Comparison of ENCODE assay signal across 20 mouse cellular contexts in the genomic region with DNA sequence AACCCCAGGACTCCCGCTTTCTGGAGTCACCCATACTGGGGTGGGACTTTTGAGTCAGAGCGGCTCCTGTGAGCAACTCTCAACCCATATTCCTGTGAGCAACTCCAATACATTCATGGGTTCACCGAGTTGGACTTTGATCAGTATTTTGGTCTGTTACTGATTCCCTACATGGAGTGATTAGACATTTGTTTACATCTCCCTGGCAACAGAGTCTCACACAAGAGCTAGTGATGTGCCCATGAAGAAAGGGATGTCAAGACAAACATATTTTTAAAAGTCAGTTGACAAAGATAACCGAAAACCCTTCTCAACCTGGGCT. TPM values are rescaled to one million over a fixed set of nuclear protein-coding genes. Genes with fewer than 3 reads are reported as not detected.
A peak's percentile ranks its signal among the peaks of the same experiment; 100 is the strongest.
DNase-seq lines count a peak whose midpoint lies in the region; ATAC-seq lines count a peak whose summit lies in the region.
"Had no signal": no experiment of that assay in that cellular context is flagged by ENCODE, and none has a peak within 500 bp of the region (broad histone marks: within the 10 kb centered on the region; RNA-seq: fewer than 3 reads in every experiment).

No protein-coding gene starts in this region.

- peak overlapping the region; percentile 58 for H3K27ac ChIP-seq in kidney, embryonic 15.5 days
- no peak overlapping the region for H3K27ac ChIP-seq in heart, embryonic 10.5 days
- H3K27ac ChIP-seq: embryonic facial prominence, embryonic 13.5 days; forebrain, embryonic 15.5 days; hindbrain, embryonic 10.5 days; hindbrain, postnatal 0 days; layer of hippocampus, adult 2 months; limb, embryonic 15.5 days; neural tube, embryonic 12.5 days had no signal

- WGBS in kidney, embryonic 15.5 days: 83% methylated on average over 4 of the region's 4 CpGs
- WGBS in heart, embryonic 10.5 days: 79% methylated on average over 4 of the region's 4 CpGs

- peaks cover 13% of the 10 kb centered on the region; the same call in 1 of the 2 replicates for H3K4me1 ChIP-seq in kidney, embryonic 15.5 days
- peaks cover 6% of the 10 kb centered on the region for H3K4me1 ChIP-seq in heart, embryonic 10.5 days
- H3K4me1 ChIP-seq: embryonic facial prominence, embryonic 13.5 days; forebrain, embryonic 15.5 days; limb, embryonic 15.5 days; neural tube, embryonic 12.5 days had no signal

- H3K9me3 ChIP-seq in kidney, embryonic 15.5 days (replicated peaks): no peaks in the 10 kb centered on the region
- H3K9me3 ChIP-seq in heart, embryonic 10.5 days: no peaks in the 10 kb centered on the region
- H3K9me3 ChIP-seq: embryonic facial prominence, embryonic 13.5 days; forebrain, embryonic 15.5 days; hindbrain, embryonic 10.5 days; limb, embryonic 15.5 days; neural tube, embryonic 12.5 days had no signal

- no peak overlapping the region for H3K4me3 ChIP-seq in kidney, embryonic 15.5 days (replicated peaks)
- no peak overlapping the region for H3K4me3 ChIP-seq in heart, embryonic 10.5 days
- H3K4me3 ChIP-seq: embryonic facial prominence, embryonic 13.5 days; forebrain, embryonic 15.5 days; hindbrain, embryonic 10.5 days; layer of hippocampus, adult 2 months; limb, embryonic 15.5 days; neural tube, embryonic 12.5 days had no signal

- H3K36me3 ChIP-seq in kidney, embryonic 15.5 days: no peaks in the 10 kb centered on the region
- no peaks in the 10 kb centered on the region for H3K36me3 ChIP-seq in heart, embryonic 10.5 days
- H3K36me3 ChIP-seq: embryonic facial prominence, embryonic 13.5 days; forebrain, embryonic 15.5 days; hindbrain, embryonic 10.5 days; limb, embryonic 15.5 days; neural tube, embryonic 12.5 days had no signal

- no peaks in the 10 kb centered on the region for H3K27me3 ChIP-seq in kidney, embryonic 15.5 days
- no peaks in the 10 kb centered on the region for H3K27me3 ChIP-seq in heart, embryonic 10.5 days (ENCODE audit: insufficient read depth, poor library complexity, severe bottlenecking)
- H3K27me3 ChIP-seq: embryonic facial prominence, embryonic 13.5 days; forebrain, embryonic 15.5 days; limb, embryonic 15.5 days; neural tube, embryonic 12.5 days; Patski had no signal

- peak; percentile 44; the same call in 1 of the 2 replicates for ATAC-seq in kidney, embryonic 15.5 days (replicated peaks; ENCODE audit: low FRiP score)
- ATAC-seq: forebrain, embryonic 15.5 days; hindbrain, postnatal 0 days had no signal

- DNase-seq in kidney, adult 9 months: peak; percentile 88
- DNase-seq in kidney, postnatal 4 days: no peak
- DNase-seq in induced T-regulatory cell, adult 2 months (ENCODE audit: low read depth): peak; percentile 41
- peak; percentile 62 for DNase-seq in naive thymus-derived CD4-positive, alpha-beta T cell, adult 2 months (ENCODE audit: low read depth)
- DNase-seq in right cerebral cortex, postnatal 36 days (ENCODE audit: low spot score in 2 of 2): no peak
- no peak for DNase-seq in heart, embryonic 10.5 days (ENCODE audit: low spot score)
- no peak for DNase-seq in spleen, postnatal 14 days (ENCODE audit: low spot score in 2 of 2)
- DNase-seq: cerebellum, adult 11 months; cerebellum, postnatal 10 days; gastrocnemius, postnatal 36 days had no signal

- H3K4me2 ChIP-seq in kidney, embryonic 15.5 days: no peak overlapping the region
- H3K4me2 ChIP-seq: embryonic facial prominence, embryonic 13.5 days; forebrain, embryonic 15.5 days; limb, embryonic 15.5 days; midbrain, embryonic 11.5 days; neural tube, embryonic 12.5 days had no signal

- no peak overlapping the region for H3K9ac ChIP-seq in kidney, embryonic 15.5 days
- H3K9ac ChIP-seq: embryonic facial prominence, embryonic 13.5 days; forebrain, embryonic 15.5 days; limb, embryonic 15.5 days; neural tube, embryonic 12.5 days had no signal

RNA-seq across cellular contexts. Expression of a gene that starts 22.6 kb away (rescaled TPM):
- 3.1 and 3.4 TPM in 2 replicates for polyA plus RNA-seq in kidney, embryonic 15.5 days (2015; fragmentation: Nextera tagmentation; extraction: Ambion mirVana)
- 1.2 and 1.6 TPM in 2 replicates for polyA plus RNA-seq in heart, embryonic 10.5 days (2016; fragmentation: Nextera tagmentation; extraction: Ambion mirVana)

RNA-seq across cellular contexts. Expression of a gene that starts 29.7 kb away (rescaled TPM):
- 11.2 and 12.5 TPM in 2 replicates for polyA plus RNA-seq in kidney, embryonic 15.5 days (2015; fragmentation: Nextera tagmentation; extraction: Ambion mirVana)
- polyA plus RNA-seq in heart, embryonic 10.5 days (2016; fragmentation: Nextera tagmentation; extraction: Ambion mirVana): 7.3 and 8.2 TPM in 2 replicates

Comparison
In these comparisons a context has a peak if more than half of its experiments do, and no peak if none do; other contexts are left out.
1. DNase-seq: peak in kidney, adult 9 months (single experiment), induced T-regulatory cell, adult 2 months (single experiment) and naive thymus-derived CD4-positive, alpha-beta T cell, adult 2 months (single experiment); none in kidney, postnatal 4 days (0 of 2), right cerebral cortex, postnatal 36 days (0 of 2), heart, embryonic 10.5 days (single experiment) and spleen, postnatal 14 days (0 of 2).